Comparison of ENCODE assay signal across 8 mouse cellular contexts in the genomic region with DNA sequence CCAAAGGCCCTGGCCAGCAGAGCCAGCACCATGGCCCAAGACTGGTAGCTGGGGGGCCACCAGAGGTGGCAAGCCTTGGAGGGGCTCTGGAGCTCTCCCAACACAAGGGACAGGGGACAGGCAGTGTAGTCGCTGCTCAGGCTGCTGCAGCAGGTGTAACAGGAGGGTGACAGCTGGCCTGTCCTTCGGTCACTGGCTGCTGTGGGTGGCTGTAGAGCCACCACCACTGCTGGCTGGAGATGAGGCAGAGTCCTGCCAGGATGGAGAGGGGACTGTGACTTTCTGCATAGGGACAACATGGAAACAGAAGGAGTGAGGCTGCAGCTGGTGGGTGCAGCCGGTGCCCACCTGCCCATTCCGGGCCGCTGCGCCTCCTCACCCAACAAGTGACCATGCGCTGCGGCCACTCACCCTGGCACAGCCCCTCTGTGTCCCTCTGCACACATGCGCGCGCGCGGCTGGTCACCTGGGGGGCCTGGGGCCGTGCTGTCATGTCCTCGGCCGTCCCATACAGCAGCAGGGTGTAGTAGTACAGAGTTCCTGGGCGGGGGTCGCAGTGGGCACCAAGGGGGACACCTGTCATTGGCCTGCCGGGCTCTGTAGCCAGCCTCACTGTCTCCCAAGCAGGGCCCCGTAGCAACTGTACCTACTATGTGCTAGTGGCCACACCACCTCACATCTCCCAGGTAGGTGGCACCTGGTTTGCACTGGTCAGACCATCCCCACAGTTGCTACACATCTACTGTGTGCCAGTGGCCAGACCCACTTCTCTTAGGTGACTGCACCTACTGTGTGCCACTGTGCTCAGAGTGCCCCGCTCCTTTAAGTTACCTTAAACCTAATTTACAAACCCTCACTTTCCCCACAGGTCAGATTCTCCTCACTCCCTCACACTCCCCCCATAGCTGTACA. TPM values are rescaled to one million over a fixed set of nuclear protein-coding genes. Genes with fewer than 3 reads are reported as not detected.
DNase-seq lines count a peak whose midpoint lies in the region; ATAC-seq and TF ChIP-seq lines count a peak whose summit lies in the region.

No protein-coding gene starts in this region.

- no peak overlapping the region for H3K9ac ChIP-seq in heart, embryonic 16.5 days (ENCODE audit: low read length)
- no peak overlapping the region for H3K9ac ChIP-seq in liver, embryonic 16.5 days (ENCODE audit: low read depth, low read length)

- TF ChIP-seq CTCF in G1E (IDR thresholded peaks at IDR 0.05; ENCODE audit: low read depth, low read length) = no peak
- no peak for TF ChIP-seq CTCF in embryonic fibroblast, embryonic 13.5 days (IDR thresholded peaks at IDR 0.05; ENCODE audit: borderline replicate concordance, insufficient read depth, low read length)

- H3K9me3 ChIP-seq in heart, embryonic 16.5 days (replicated peaks; ENCODE audit: control insufficient read depth, low read length) = no peaks in the 10 kb centered on the region
- H3K9me3 ChIP-seq in G1E (replicated peaks) = no peaks in the 10 kb centered on the region
- H3K9me3 ChIP-seq in liver, embryonic 16.5 days (replicated peaks; ENCODE audit: control insufficient read depth, low read length) = no peaks in the 10 kb centered on the region

- no peak for TF ChIP-seq POLR2A in embryonic fibroblast, embryonic 13.5 days (IDR thresholded peaks at IDR 0.05; ENCODE audit: low read depth, low read length)

- no peak for DNase-seq in heart, adult 18-20 months
- no peak for DNase-seq in G1E (ENCODE audit: low spot score)
- DNase-seq in right cerebral cortex, adult 2 months (ENCODE audit: low spot score in 2 of 2) = no peak
- no peak for DNase-seq in gastrocnemius, adult 8-10 months (ENCODE audit: low spot score in 2 of 2)

- no peak overlapping the region for H3K27ac ChIP-seq in heart, embryonic 16.5 days (ENCODE audit: low read length)
- H3K27ac ChIP-seq in embryonic fibroblast, embryonic 13.5 days (ENCODE audit: insufficient read depth, low read length) = no peak overlapping the region
- H3K27ac ChIP-seq in liver, embryonic 16.5 days (ENCODE audit: low read length) = peak overlapping the region; percentile 28; the same call in 1 of the 2 replicates

- peaks cover 7% of the 10 kb centered on the region for H3K27me3 ChIP-seq in heart, embryonic 16.5 days (ENCODE audit: control insufficient read depth, insufficient read depth, low read length)
- no peaks in the 10 kb centered on the region; the same call in 1 of the 2 replicates for H3K27me3 ChIP-seq in G1E (ENCODE audit: insufficient read depth, low read length)
- H3K27me3 ChIP-seq in liver, embryonic 16.5 days (ENCODE audit: control insufficient read depth, insufficient read depth, low read depth, low read length) = peaks cover 3% of the 10 kb centered on the region

- H3K4me2 ChIP-seq in heart, embryonic 16.5 days (ENCODE audit: low read depth, low read length) = peak overlapping the region; percentile 98
- peak overlapping the region; percentile 100 for H3K4me2 ChIP-seq in liver, embryonic 16.5 days (ENCODE audit: low read depth, low read length)

- H3K36me3 ChIP-seq in heart, embryonic 16.5 days (ENCODE audit: control insufficient read depth, insufficient read depth) = no peaks in the 10 kb centered on the region
- peaks cover 44% of the 10 kb centered on the region for H3K36me3 ChIP-seq in G1E (replicated peaks)
- peaks cover 5% of the 10 kb centered on the region; the same call in 1 of the 2 replicates for H3K36me3 ChIP-seq in liver, embryonic 16.5 days (ENCODE audit: control insufficient read depth, insufficient read depth)

- ATAC-seq in heart, embryonic 16.5 days (replicated peaks; ENCODE audit: extremely low read depth, insufficient read depth, low FRiP score) = no peak
- ATAC-seq in G1E (ENCODE audit: extremely low read depth, insufficient number of reproducible peaks, low FRiP score, poor library complexity, severe bottlenecking) = no peak
- no peak for ATAC-seq in liver, embryonic 16.5 days (ENCODE audit: low read depth)
- no peak for ATAC-seq in frontal cortex, adult (ENCODE audit: low TSS enrichment)

- 88% methylated on average over 21 of the region's 21 CpGs for WGBS in heart, embryonic 16.5 days
- WGBS in liver, embryonic 16.5 days (ENCODE audit: insufficient replicate concordance) = 90% methylated on average over 21 of the region's 21 CpGs

- peaks cover 29% of the 10 kb centered on the region for H3K4me1 ChIP-seq in heart, embryonic 16.5 days (ENCODE audit: control insufficient read depth, insufficient read depth, low read length)
- H3K4me1 ChIP-seq in G1E (ENCODE audit: insufficient read depth, low read depth, low read length) = peaks cover 86% of the 10 kb centered on the region
- H3K4me1 ChIP-seq in embryonic fibroblast, embryonic 13.5 days (ENCODE audit: control insufficient read depth, insufficient read depth, low read length) = no peaks in the 10 kb centered on the region; the same call in 1 of the 2 replicates
- peaks cover 68% of the 10 kb centered on the region for H3K4me1 ChIP-seq in liver, embryonic 16.5 days (ENCODE audit: control insufficient read depth, low read depth, low read length)

- H3K4me3 ChIP-seq in heart, embryonic 16.5 days (ENCODE audit: low read length) = no peak overlapping the region
- H3K4me3 ChIP-seq in G1E (ENCODE audit: low read depth, low read length) = peak overlapping the region; percentile 93; the same call in 1 of the 2 replicates
- H3K4me3 ChIP-seq in embryonic fibroblast, embryonic 13.5 days (ENCODE audit: insufficient read depth, low read length) = 0 out of 2 replicates have a peak overlapping the region, but pooled peaks have one; percentile 49
- peak overlapping the region; percentile 77 for H3K4me3 ChIP-seq in liver, embryonic 16.5 days (ENCODE audit: low read depth, low read length)

RNA-seq across cellular contexts. Expression of a gene that starts 1.6 kb away (rescaled TPM):
- polyA plus RNA-seq in heart, embryonic 16.5 days (2015; fragmentation: Nextera tagmentation; extraction: Ambion mirVana) = 33.5 and 35.8 TPM in 2 replicates
- total RNA-seq in heart, adult 18-20 months (2021) = 10 to 100 TPM; 15.8 to 16.6 TPM
- total RNA-seq in G1E (2014; fragmentation: Nextera tagmentation) (17.2 and 17.6 TPM in 2 replicates), G1E (2017) (27.0 and 31.2 TPM in 2 replicates)
- polyA plus RNA-seq in G1E (2012) = 92.5 and 108 TPM in 2 replicates
- 16.4 and 18.6 TPM in 2 replicates for polyA plus RNA-seq in embryonic fibroblast, embryonic 13.5 days (2011; ENCODE audit: insufficient read length, low read depth, missing spikeins)
- 27.9 and 29.0 TPM in 2 replicates for polyA plus RNA-seq in liver, embryonic 16.5 days (2015; fragmentation: Nextera tagmentation; extraction: Ambion mirVana)
- 1 to 10 TPM; 5.4 to 8.9 (median 6.6) TPM for total RNA-seq in gastrocnemius, adult 8-10 months (2022)

RNA-seq across cellular contexts. Expression of a gene that starts 7.4 kb away (rescaled TPM):
- polyA plus RNA-seq in heart, embryonic 16.5 days (2015; fragmentation: Nextera tagmentation; extraction: Ambion mirVana) = 1.6 and 1.9 TPM in 2 replicates
- 1 to 10 TPM; 1.3 TPM for total RNA-seq in heart, adult 18-20 months (2021)
- 4.8 and 6.7 TPM in 2 replicates for total RNA-seq in G1E (2014; fragmentation: Nextera tagmentation)
- total RNA-seq in G1E (2017) = 0.87 and 1.1 TPM in 2 replicates
- 12.4 and 14.2 TPM in 2 replicates for polyA plus RNA-seq in G1E (2012)
- polyA plus RNA-seq in embryonic fibroblast, embryonic 13.5 days (2011; ENCODE audit: insufficient read length, low read depth, missing spikeins) = 0.42 and 0.81 TPM in 2 replicates
- 3.5 and 4.0 TPM in 2 replicates for polyA plus RNA-seq in liver, embryonic 16.5 days (2015; fragmentation: Nextera tagmentation; extraction: Ambion mirVana)
- total RNA-seq in gastrocnemius, adult 8-10 months (2022) = 1 to 10 TPM in 1 of 4 experiments, under 1 TPM in 3; 0.67 to 1.1 (median 0.91) TPM

RNA-seq across cellular contexts. Expression of a gene that starts 7.8 kb away (rescaled TPM):
- polyA plus RNA-seq in heart, embryonic 16.5 days (2015; fragmentation: Nextera tagmentation; extraction: Ambion mirVana) = 1.8 and 2.6 TPM in 2 replicates
- 1 to 10 TPM; 4.8 to 5.3 TPM for total RNA-seq in heart, adult 18-20 months (2021)
- total RNA-seq in G1E (2014; fragmentation: Nextera tagmentation) = 72.8 and 85.9 TPM in 2 replicates
- total RNA-seq in G1E (2017) = 1.0 and 1.3 TPM in 2 replicates
- 49.5 and 65.3 TPM in 2 replicates for polyA plus RNA-seq in G1E (2012)
- 1.5 and 1.7 TPM in 2 replicates for polyA plus RNA-seq in embryonic fibroblast, embryonic 13.5 days (2011; ENCODE audit: insufficient read length, low read depth, missing spikeins)
- polyA plus RNA-seq in liver, embryonic 16.5 days (2015; fragmentation: Nextera tagmentation; extraction: Ambion mirVana) = 83.9 and 102 TPM in 2 replicates
- 1 to 10 TPM; 2.6 to 4.0 (median 3.2) TPM for total RNA-seq in gastrocnemius, adult 8-10 months (2022)

RNA-seq across cellular contexts. Expression of a gene that starts 26.1 kb away (rescaled TPM):
- 1.5 TPM in 2 replicates for polyA plus RNA-seq in heart, embryonic 16.5 days (2015; fragmentation: Nextera tagmentation; extraction: Ambion mirVana)
- total RNA-seq in heart, adult 18-20 months (2021) = 1 to 10 TPM; 2.6 to 2.8 TPM
- 0.10 and 0.23 TPM in 2 replicates for total RNA-seq in G1E (2014; fragmentation: Nextera tagmentation)
- 0.06 and 0.11 TPM in 2 replicates for total RNA-seq in G1E (2017)
- 0.02 and 0.04 TPM in 2 replicates for polyA plus RNA-seq in G1E (2012)
- 2.5 and 3.7 TPM in 2 replicates for polyA plus RNA-seq in embryonic fibroblast, embryonic 13.5 days (2011; ENCODE audit: insufficient read length, low read depth, missing spikeins)
- 0.12 and 0.23 TPM in 2 replicates for polyA plus RNA-seq in liver, embryonic 16.5 days (2015; fragmentation: Nextera tagmentation; extraction: Ambion mirVana)
- under 1 TPM; 0.24 to 0.54 (median 0.31) TPM for total RNA-seq in gastrocnemius, adult 8-10 months (2022)

RNA-seq across cellular contexts. Expression of a gene that starts 26.3 kb away (rescaled TPM):
- polyA plus RNA-seq in heart, embryonic 16.5 days (2015; fragmentation: Nextera tagmentation; extraction: Ambion mirVana) = 15.5 and 16.0 TPM in 2 replicates
- total RNA-seq in heart, adult 18-20 months (2021) = 10 to 100 TPM; 75.6 to 80.1 TPM
- total RNA-seq in G1E (2014; fragmentation: Nextera tagmentation) (16.9 and 17.5 TPM in 2 replicates), G1E (2017) (5.4 and 8.0 TPM in 2 replicates)
- polyA plus RNA-seq in G1E (2012) = 33.4 and 37.9 TPM in 2 replicates
- 22.9 and 30.1 TPM in 2 replicates for polyA plus RNA-seq in embryonic fibroblast, embryonic 13.5 days (2011; ENCODE audit: insufficient read length, low read depth, missing spikeins)
- polyA plus RNA-seq in liver, embryonic 16.5 days (2015; fragmentation: Nextera tagmentation; extraction: Ambion mirVana) = 2.2 and 3.4 TPM in 2 replicates
- 10 to 100 TPM; 22.6 to 30.4 (median 26.9) TPM for total RNA-seq in gastrocnemius, adult 8-10 months (2022)

Comparison
In these comparisons a context has a peak if more than half of its experiments do, and no peak if none do; other contexts are left out.
1. RNA of a gene that starts 7.8 kb away (polyA plus RNA-seq): 83.9 to 102 TPM in liver, embryonic 16.5 days and 49.5 to 65.3 TPM in G1E; 1.8 to 2.6 TPM in heart, embryonic 16.5 days and 1.5 to 1.7 TPM in embryonic fibroblast, embryonic 13.5 days; every median in the first group is over 10 times any median in the second.